Comparison of ENCODE assay signal across 7 mouse cellular contexts in the genomic region with DNA sequence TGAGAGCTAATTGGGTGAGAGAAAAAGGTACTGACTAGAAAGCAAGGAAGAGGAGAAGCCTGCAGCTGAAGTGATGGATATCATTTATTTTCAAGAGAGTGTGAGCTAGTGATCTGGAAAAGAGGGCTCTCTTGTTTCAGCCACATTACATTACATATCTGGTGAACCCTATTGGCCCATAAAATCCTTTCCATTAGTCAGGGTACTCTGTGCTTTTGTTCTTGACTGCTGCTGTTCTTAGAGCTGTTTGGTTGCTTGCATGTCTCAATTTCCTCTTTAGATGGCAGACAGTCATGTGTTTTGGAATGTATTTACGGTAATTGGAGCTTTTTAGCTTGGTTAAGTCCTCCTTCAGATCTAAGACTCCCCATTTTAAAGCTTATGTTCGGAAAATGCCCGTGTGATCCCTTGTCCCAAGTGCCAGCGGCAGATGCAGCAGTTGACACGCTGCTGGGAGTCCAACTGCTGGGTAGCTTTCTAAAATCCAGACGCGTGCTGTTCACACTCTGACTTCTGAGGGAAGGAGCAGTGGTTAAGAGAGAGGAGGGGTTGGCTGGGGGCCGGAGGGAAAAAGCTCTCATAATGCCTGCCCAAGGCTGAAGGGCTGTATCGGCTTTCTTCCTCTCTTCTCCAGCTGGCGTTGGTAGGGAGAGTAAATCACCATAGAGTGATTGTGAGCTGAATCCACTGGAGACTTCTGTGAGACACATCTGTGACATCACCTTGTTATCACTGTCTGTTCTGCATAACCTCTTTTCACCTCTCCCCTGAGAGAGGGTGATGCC.
DNase-seq lines count a peak whose midpoint lies in the region; ATAC-seq and TF ChIP-seq lines count a peak whose summit lies in the region.

No protein-coding gene starts in this region.

- no peak for TF ChIP-seq POLR2A in thymus, adult 2 months (IDR thresholded peaks at IDR 0.05; ENCODE audit: control insufficient read depth, extremely low read depth, insufficient read depth, low read length, poor library complexity)

- TF ChIP-seq CTCF in thymus, adult 2 months (IDR thresholded peaks at IDR 0.05; ENCODE audit: borderline replicate concordance, control insufficient read depth, extremely low read depth, insufficient read depth, low read length, poor library complexity): no peak

- DNase-seq in urinary bladder, postnatal 14 days (ENCODE audit: low spot score): peak; percentile 24
- no peak for DNase-seq in urinary bladder, postnatal 4 days (ENCODE audit: low spot score in 2 of 2)
- peak; percentile 63 for DNase-seq in lung, postnatal 10 days
- DNase-seq in layer of hippocampus, postnatal 10 days (ENCODE audit: low spot score in 2 of 2): no peak
- DNase-seq in cerebellum, postnatal 14 days: no peak
- DNase-seq in thymus, adult 2 months: no peak

- H3K4me2 ChIP-seq in heart, embryonic 14.5 days (ENCODE audit: low read length): peak overlapping the region; percentile 19

- 0 out of 2 replicates have a peak, but pooled peaks cover 3% of the 10 kb centered on the region for H3K9me3 ChIP-seq in heart, embryonic 14.5 days (ENCODE audit: control insufficient read depth, low read length)

- peak overlapping the region; percentile 26 to 43 for H3K27ac ChIP-seq in heart, embryonic 14.5 days (replicated peaks in 1 of 2; ENCODE audit: control insufficient read depth in 1 of 2, insufficient read depth in 1 of 2, low read depth in 2 of 2, low read length in 2 of 2)
- no peak overlapping the region for H3K27ac ChIP-seq in thymus, adult 2 months (ENCODE audit: control insufficient read depth, insufficient read depth, low read length)

- H3K27me3 ChIP-seq in heart, embryonic 14.5 days (ENCODE audit: control insufficient read depth, insufficient read depth, low read length): no peaks in the 10 kb centered on the region
- no peaks in the 10 kb centered on the region for H3K27me3 ChIP-seq in thymus, adult 2 months (ENCODE audit: control insufficient read depth, insufficient read depth, low read length)

- peaks cover 4% of the 10 kb centered on the region; the same call in 1 of the 2 replicates for H3K36me3 ChIP-seq in heart, embryonic 14.5 days (ENCODE audit: control insufficient read depth, insufficient read depth, low read length)
- no peaks in the 10 kb centered on the region for H3K36me3 ChIP-seq in thymus, adult 2 months (ENCODE audit: control insufficient read depth, insufficient read depth, low read length)

- no peak overlapping the region for H3K9ac ChIP-seq in heart, embryonic 14.5 days (ENCODE audit: low read length)

- H3K4me3 ChIP-seq in heart, embryonic 14.5 days (ENCODE audit: control insufficient read depth in 1 of 2, insufficient read depth in 1 of 2, low read depth in 1 of 2, low read length in 2 of 2): no peak overlapping the region
- H3K4me3 ChIP-seq in thymus, adult 2 months (ENCODE audit: control insufficient read depth, insufficient read depth, low read length): no peak overlapping the region

- no peak for ATAC-seq in heart, embryonic 14.5 days (ENCODE audit: insufficient number of reproducible peaks, insufficient read depth, low FRiP score, low read depth)

- H3K4me1 ChIP-seq in heart, embryonic 14.5 days (ENCODE audit: control insufficient read depth in 2 of 2, insufficient read depth in 2 of 2, low read length in 2 of 2): peaks cover 3 to 14% of the 10 kb centered on the region in 2 experiments; a peak in 3 of 4 replicates
- no peaks in the 10 kb centered on the region; the same call in 1 of the 2 replicates for H3K4me1 ChIP-seq in thymus, adult 2 months (replicated peaks; ENCODE audit: control insufficient read depth, insufficient read depth, low read length)

- 45% methylated on average over 10 of the region's 10 CpGs for WGBS in heart, embryonic 14.5 days
- 81% methylated on average over 10 of the region's 10 CpGs for WGBS in thymus, adult 2 months

Comparison
In these comparisons a context has a peak if more than half of its experiments do, and no peak if none do; other contexts are left out.
1. DNase-seq: peak in urinary bladder, postnatal 14 days (single experiment) and lung, postnatal 10 days (single experiment); none in urinary bladder, postnatal 4 days (0 of 2), layer of hippocampus, postnatal 10 days (0 of 2), cerebellum, postnatal 14 days (0 of 2) and thymus, adult 2 months (single experiment).